14 mouse cellular contexts compared by ENCODE assay signal in genomic region chr5:71964876-71965432, GRCm38 (mm10).
"Had no signal": no experiment of that assay in that cellular context is flagged by ENCODE, and none has a peak within 500 bp of the region (broad histone marks: within the 10 kb centered on the region; RNA-seq: fewer than 3 reads in every experiment).

No protein-coding gene starts in this region.

- H3K4me1 ChIP-seq: limb, embryonic 15.5 days; liver, embryonic 12.5 days had no signal

- H3K9ac ChIP-seq: limb, embryonic 15.5 days; liver, embryonic 12.5 days; lung, embryonic 14.5 days had no signal

- DNase-seq: lung, postnatal 10 days; lung, postnatal 4 days; midbrain, embryonic 14.5 days; retina, postnatal 1 day; right cerebral cortex, postnatal 4 days; spleen, adult 18-20 months; thymus, adult 18-20 months; thymus, postnatal 14 days had no signal

- H3K36me3 ChIP-seq: limb, embryonic 15.5 days; liver, embryonic 12.5 days; midbrain, embryonic 10.5 days had no signal

- H3K9me3 ChIP-seq: limb, embryonic 15.5 days; liver, embryonic 12.5 days; midbrain, embryonic 10.5 days had no signal

- ATAC-seq: liver, embryonic 12.5 days had no signal

- H3K27me3 ChIP-seq: limb, embryonic 15.5 days; liver, embryonic 12.5 days had no signal

- H3K4me2 ChIP-seq: limb, embryonic 15.5 days; liver, embryonic 12.5 days; lung, embryonic 14.5 days had no signal

- H3K4me3 ChIP-seq: limb, embryonic 15.5 days; liver, embryonic 12.5 days; midbrain, embryonic 10.5 days; myocyte had no signal

- H3K27ac ChIP-seq: kidney, postnatal 0 days; limb, embryonic 15.5 days; liver, embryonic 12.5 days; midbrain, embryonic 10.5 days had no signal
